Mouse (Mus musculus) cerebellum, postnatal 10 days (tissue): ENCODE results near the gene Abcc12.
A peak's percentile ranks its signal among the peaks of the same experiment; 100 is the strongest.

Experiments used
- DNase-seq, 2 experiments: peaks; one replicate each; pipeline ENCODE4 v3.0.0; 2021; ENCODE audit warnings: mixed read lengths in 2 of 2

The Abcc12 gene

GRCm38 (mm10) chr8:86580458-86580857 is at the start of gene Abcc12:
TSS of gene Abcc12 (minus strand) at chr8:86580686.
- DNase-seq, result no peak

- DNase-seq, result no peak
Observed at GRCm38 (mm10) chr8:86630212-86630611, 49.7 kb upstream of the Abcc12 start.

- DNase-seq, result peak in 1 of 2 experiments; percentile 4
Observed at GRCm38 (mm10) chr8:86624915-86625314, 44.4 kb upstream of the Abcc12 start.

- DNase-seq, result peak; percentile 98 to 99
Observed at GRCm38 (mm10) chr8:86623911-86624731, 43.6 kb upstream of the Abcc12 start, which contains the start of gene Lonp2. TSS of gene Lonp2 (plus strand) at chr8:86624043.

GRCm38 (mm10) chr8:86623551-86623910 is 43.0 kb upstream of the Abcc12 start:
- DNase-seq, result no peak

GRCm38 (mm10) chr8:86617759-86618387 is 37.4 kb upstream of the Abcc12 start:
- no peak for DNase-seq

- DNase-seq, result no peak
Observed at GRCm38 (mm10) chr8:86615095-86615769, 34.7 kb upstream of the Abcc12 start.

- DNase-seq, result no peak
Observed at GRCm38 (mm10) chr8:86613798-86614197, 33.3 kb upstream of the Abcc12 start.

- DNase-seq, result no peak
Observed at GRCm38 (mm10) chr8:86604676-86605075, 24.2 kb upstream of the Abcc12 start.

- DNase-seq, result no peak
Observed at GRCm38 (mm10) chr8:86603174-86603573, 22.7 kb upstream of the Abcc12 start.

GRCm38 (mm10) chr8:86600311-86600710 is 19.8 kb upstream of the Abcc12 start:
- no peak for DNase-seq

GRCm38 (mm10) chr8:86599299-86599698 is 18.8 kb upstream of the Abcc12 start:
- no peak for DNase-seq

- no peak for DNase-seq
Observed at GRCm38 (mm10) chr8:86597681-86598080, 17.2 kb upstream of the Abcc12 start.

GRCm38 (mm10) chr8:86595671-86596070 is 15.2 kb upstream of the Abcc12 start:
- DNase-seq, result no peak

- DNase-seq, result no peak
Observed at GRCm38 (mm10) chr8:86594159-86594796, 13.8 kb upstream of the Abcc12 start.

GRCm38 (mm10) chr8:86593099-86593498 is 12.6 kb upstream of the Abcc12 start:
- no peak for DNase-seq

GRCm38 (mm10) chr8:86588338-86588737 is 7.9 kb upstream of the Abcc12 start:
- DNase-seq, result no peak

GRCm38 (mm10) chr8:86586642-86587041 is 6.2 kb upstream of the Abcc12 start:
- DNase-seq, result peak in 1 of 2 experiments; percentile 44

- DNase-seq, result no peak
Observed at GRCm38 (mm10) chr8:86586058-86586457, 5.6 kb upstream of the Abcc12 start.

GRCm38 (mm10) chr8:86585532-86585931 is 5.0 kb upstream of the Abcc12 start:
- DNase-seq, result peak; percentile 90

- DNase-seq, result peak; percentile 96
Observed at GRCm38 (mm10) chr8:86585118-86585517, 4.6 kb upstream of the Abcc12 start.

GRCm38 (mm10) chr8:86581921-86582331 is 1.4 kb upstream of the Abcc12 start:
- peak; percentile 65 to 73 for DNase-seq

- peak; percentile 52 to 66 for DNase-seq
Observed at GRCm38 (mm10) chr8:86578693-86579092, 1.8 kb downstream of the Abcc12 start.
